Mouse (Mus musculus) hindbrain, embryonic 12.5 days (tissue): Measurements from ENCODE around the gene Pvalb. TPM values are rescaled to one million over a fixed set of nuclear protein-coding genes. Genes with fewer than 3 reads are reported as not detected.

ENCODE experiments used
- ATAC-seq: fragments of 200-750 bp; cut with Nextera tagmentation; 2 replicates; pipeline ENCODE4 v1.8.0; 2017; ENCODE audit warnings: moderate TSS enrichment; ENCODE audit not compliant: low FRiP score
- H3K27ac ChIP-seq: fragments of 300-500 bp; sonication (generic); 2 replicates; pipeline ENCODE4 v1.5.1; 2016; ENCODE audit warnings: mild to moderate bottlenecking
- H3K27me3 ChIP-seq: fragments of 300-500 bp; sonication (generic); 2 replicates; pipeline ENCODE4 v1.6.1; 2016; ENCODE audit warnings: mild to moderate bottlenecking
- H3K36me3 ChIP-seq: fragments of 300-500 bp; sonication (generic); 2 replicates; pipeline ENCODE4 v1.6.1; 2016; ENCODE audit warnings: mild to moderate bottlenecking
- H3K4me1 ChIP-seq: fragments of 300-500 bp; sonication (generic); 2 replicates; pipeline ENCODE4 v1.6.1; 2016
- H3K4me2 ChIP-seq: fragments of 300-500 bp; sonication (generic); replicated peaks from 2 replicates; pipeline ENCODE4 v1.6.1; 2016; ENCODE audit warnings: mild to moderate bottlenecking
- H3K4me3 ChIP-seq: fragments of 300-500 bp; sonication (generic); 2 replicates; pipeline ENCODE4 v1.5.1; 2016; ENCODE audit warnings: mild to moderate bottlenecking
- H3K9ac ChIP-seq: fragments of 300-500 bp; sonication (generic); 2 replicates; pipeline ENCODE4 v1.6.1; 2016; ENCODE audit warnings: mild to moderate bottlenecking, moderate library complexity
- H3K9me3 ChIP-seq: fragments of 300-500 bp; sonication (generic); replicated peaks from 2 replicates; pipeline ENCODE4 v1.6.1; 2016; ENCODE audit warnings: mild to moderate bottlenecking
- WGBS: fragments of 180-500 bp; shearing (Covaris S2); methylation state at CpG from one replicate; pipeline ENCODE4 v1.1.7; 2016; 5-methylcytosine and 5-hydroxymethylcytosine counted together
- polyA plus RNA-seq: library from polyadenylated mRNA; unstranded; fragments of >200 nt; fragmentation: Nextera tagmentation; extraction: Ambion mirVana; gene quantifications from 2 replicates; pipeline ENCODE4 v1.2.1, GENCODE M21; 2016

Pvalb gene
- polyA plus RNA-seq, 1 experiment from 2014 or later: 10.2 TPM

GRCm38 (mm10) chr15:78172256-78172898 is 33.8 kb downstream of the Pvalb start:
- peaks cover 4% of the 10 kb centered on the region; the same call in 1 of the 2 replicates for H3K36me3 ChIP-seq
- peak overlapping the region; percentile 71 for H3K4me2 ChIP-seq
- peak overlapping the region; percentile 50; the same call in 1 of the 2 replicates for H3K4me3 ChIP-seq
- no peaks in the 10 kb centered on the region for H3K9me3 ChIP-seq
- peaks cover 29% of the 10 kb centered on the region for H3K4me1 ChIP-seq
- 72% methylated on average over 11 of the region's 11 CpGs for WGBS
- H3K9ac ChIP-seq: 0 out of 2 replicates have a peak overlapping the region, but pooled peaks have one; percentile 60
- no peak for ATAC-seq
- no peak overlapping the region for H3K27ac ChIP-seq
- no peaks in the 10 kb centered on the region for H3K27me3 ChIP-seq

- Histone ChIP-seq H3K4me3 (no peak overlapping the region), H3K4me2 (0 out of 2 replicates have a peak overlapping the region, but pooled peaks have one; percentile 3), H3K9me3 (no peaks in the 10 kb centered on the region), H3K36me3 (peaks cover 12% of the 10 kb centered on the region; the same call in 1 of the 2 replicates), H3K4me1 (peaks cover 24% of the 10 kb centered on the region), H3K9ac (no peak overlapping the region), H3K27ac (no peak overlapping the region), H3K27me3 (no peaks in the 10 kb centered on the region)
- WGBS: 95% methylated on average over 10 of the region's 10 CpGs
- ATAC-seq: no peak
These were observed 34.5 kb downstream of the Pvalb start for GRCm38 (mm10) chr15:78171651-78172050.

GRCm38 (mm10) chr15:78170708-78171107 is 35.5 kb downstream of the Pvalb start:
- Histone ChIP-seq H3K36me3 (peaks cover 21% of the 10 kb centered on the region), H3K4me2 (no peak overlapping the region), H3K4me1 (peaks cover 24% of the 10 kb centered on the region), H3K27ac (no peak overlapping the region), H3K4me3 (no peak overlapping the region), H3K9ac (no peak overlapping the region), H3K27me3 (no peaks in the 10 kb centered on the region), H3K9me3 (no peaks in the 10 kb centered on the region)
- ATAC-seq: no peak
- WGBS: 92% methylated on average over 15 of the region's 15 CpGs

- Histone ChIP-seq H3K4me1 (peaks cover 18% of the 10 kb centered on the region), H3K27ac (no peak overlapping the region), H3K4me3 (no peak overlapping the region), H3K9ac (0 out of 2 replicates have a peak overlapping the region, but pooled peaks have one; percentile 8), H3K4me2 (no peak overlapping the region), H3K27me3 (no peaks in the 10 kb centered on the region), H3K9me3 (no peaks in the 10 kb centered on the region), H3K36me3 (peaks cover 24% of the 10 kb centered on the region)
- WGBS: 86% methylated on average over 11 of the region's 11 CpGs
- no peak for ATAC-seq
These were observed 36.6 kb downstream of the Pvalb start for GRCm38 (mm10) chr15:78169566-78169965.

- no peak overlapping the region for H3K4me3 ChIP-seq
- no peak overlapping the region for H3K9ac ChIP-seq
- no peaks in the 10 kb centered on the region for H3K9me3 ChIP-seq
- no peak for ATAC-seq
- no peak overlapping the region for H3K27ac ChIP-seq
- no peaks in the 10 kb centered on the region for H3K27me3 ChIP-seq
- H3K36me3 ChIP-seq: peaks cover 40% of the 10 kb centered on the region
- no peak overlapping the region for H3K4me2 ChIP-seq
- H3K4me1 ChIP-seq: peaks cover 9% of the 10 kb centered on the region; the same call in 1 of the 2 replicates
- WGBS: 92% methylated on average over 4 of the region's 4 CpGs
These were observed 40.9 kb downstream of the Pvalb start for GRCm38 (mm10) chr15:78165292-78165691.

- no peak for ATAC-seq
- H3K4me2 ChIP-seq: no peak overlapping the region
- H3K27ac ChIP-seq: peak overlapping the region; percentile 31; the same call in 1 of the 2 replicates
- H3K4me1 ChIP-seq: peaks cover 9% of the 10 kb centered on the region; the same call in 1 of the 2 replicates
- 79% methylated on average over 11 of the region's 11 CpGs for WGBS
- H3K9me3 ChIP-seq: no peaks in the 10 kb centered on the region
- peaks cover 40% of the 10 kb centered on the region for H3K36me3 ChIP-seq
- H3K9ac ChIP-seq: no peak overlapping the region
- H3K27me3 ChIP-seq: no peaks in the 10 kb centered on the region
- H3K4me3 ChIP-seq: no peak overlapping the region
These were observed 41.7 kb downstream of the Pvalb start for GRCm38 (mm10) chr15:78164466-78164865.

GRCm38 (mm10) chr15:78161946-78162345 is 44.3 kb downstream of the Pvalb start:
- Histone ChIP-seq H3K4me2 (no peak overlapping the region), H3K27me3 (no peaks in the 10 kb centered on the region), H3K36me3 (peaks cover 39% of the 10 kb centered on the region), H3K4me1 (peaks cover 9% of the 10 kb centered on the region; the same call in 1 of the 2 replicates), H3K4me3 (no peak overlapping the region), H3K9me3 (no peaks in the 10 kb centered on the region), H3K9ac (no peak overlapping the region), H3K27ac (no peak overlapping the region)
- WGBS: 83% methylated on average over 9 of the region's 9 CpGs
- no peak for ATAC-seq

GRCm38 (mm10) chr15:78158335-78158734 is 47.9 kb downstream of the Pvalb start:
- Histone ChIP-seq H3K9ac (no peak overlapping the region), H3K36me3 (peaks cover 20% of the 10 kb centered on the region), H3K4me1 (peaks cover 10% of the 10 kb centered on the region), H3K27me3 (no peaks in the 10 kb centered on the region), H3K4me2 (no peak overlapping the region), H3K27ac (no peak overlapping the region), H3K4me3 (no peak overlapping the region), H3K9me3 (no peaks in the 10 kb centered on the region)
- ATAC-seq: no peak
- 89% methylated on average over 5 of the region's 5 CpGs for WGBS

GRCm38 (mm10) chr15:78157824-78158223 is 48.4 kb downstream of the Pvalb start:
- H3K9me3 ChIP-seq: no peaks in the 10 kb centered on the region
- H3K9ac ChIP-seq: no peak overlapping the region
- no peak overlapping the region for H3K27ac ChIP-seq
- no peak overlapping the region for H3K4me3 ChIP-seq
- peaks cover 16% of the 10 kb centered on the region for H3K36me3 ChIP-seq
- peaks cover 15% of the 10 kb centered on the region for H3K4me1 ChIP-seq
- H3K4me2 ChIP-seq: no peak overlapping the region
- 76% methylated on average over 4 of the region's 4 CpGs for WGBS
- no peaks in the 10 kb centered on the region for H3K27me3 ChIP-seq
- no peak for ATAC-seq

GRCm38 (mm10) chr15:78157330-78157729 is 48.9 kb downstream of the Pvalb start:
- no peak for ATAC-seq
- no peaks in the 10 kb centered on the region for H3K9me3 ChIP-seq
- 79% methylated on average over 8 of the region's 8 CpGs for WGBS

GRCm38 (mm10) chr15:78155421-78155820 is 50.8 kb downstream of the Pvalb start:
- ATAC-seq: no peak
- no peak overlapping the region for H3K4me3 ChIP-seq
- whole genome bisulfite sequencing: 89% methylated on average over 6 of the region's 6 CpGs
- peaks cover 10% of the 10 kb centered on the region; the same call in 1 of the 2 replicates for H3K4me1 ChIP-seq
- no peak overlapping the region for H3K9ac ChIP-seq
- H3K36me3 ChIP-seq: 0 out of 2 replicates have a peak, but pooled peaks cover 7% of the 10 kb centered on the region
- H3K4me2 ChIP-seq: no peak overlapping the region
- H3K9me3 ChIP-seq: no peaks in the 10 kb centered on the region
- no peak overlapping the region for H3K27ac ChIP-seq
- H3K27me3 ChIP-seq: no peaks in the 10 kb centered on the region

More at GRCm38 (mm10) chr15:78157330-78157729, 48.9 kb downstream of the Pvalb start:
- no peak overlapping the region for H3K27ac ChIP-seq
- H3K4me3 ChIP-seq: no peak overlapping the region
- no peak overlapping the region for H3K9ac ChIP-seq
- peaks cover 13% of the 10 kb centered on the region; the same call in 1 of the 2 replicates for H3K36me3 ChIP-seq
- peaks cover 16% of the 10 kb centered on the region for H3K4me1 ChIP-seq
- no peaks in the 10 kb centered on the region for H3K27me3 ChIP-seq
- H3K4me2 ChIP-seq: no peak overlapping the region

- Histone ChIP-seq H3K4me2 (no peak overlapping the region), H3K9me3 (no peaks in the 10 kb centered on the region), H3K36me3 (no peaks in the 10 kb centered on the region), H3K27ac (no peak overlapping the region), H3K4me3 (no peak overlapping the region), H3K27me3 (no peaks in the 10 kb centered on the region; the same call in 1 of the 2 replicates), H3K9ac (no peak overlapping the region), H3K4me1 (peaks cover 10% of the 10 kb centered on the region; the same call in 1 of the 2 replicates)
- no peak for ATAC-seq
- 41% methylated on average over 11 of the region's 11 CpGs for WGBS
These were observed 53.0 kb downstream of the Pvalb start for GRCm38 (mm10) chr15:78153045-78153775.
